Mouse (Mus musculus) lung, adult 10 weeks (tissue): Measurements from ENCODE around the gene Cdca4. TPM values are rescaled to one million over a fixed set of nuclear protein-coding genes. Genes with fewer than 3 reads are reported as not detected.

Experiments
- polyA plus RNA-seq: library from polyadenylated mRNA; stranded (reverse); fragments of 350-450 nt; fragmentation: Illumina TruSeq; extraction: RNeasy Lipid Tissue Mini Kit (QIAGEN cat#74804); gene quantifications from one replicate; pipeline ENCODE4 v1.2.3, GENCODE M21; 2014; ENCODE audit warnings: low read depth, low replicate concordance; ENCODE audit not compliant: insufficient read depth

The Cdca4 gene
- polyA plus RNA-seq: 13.5 TPM

GRCm38 (mm10) chr12:112829244-112829864, at the start of gene Cdca4:
Cdca4 (minus strand) TSS chr12:112829423.

GRCm38 (mm10) chr12:112868178-112869087, 39.2 kb upstream of the Cdca4 start, which contains the start of gene Gpr132:
Gpr132 (minus strand) TSS chr12:112868228.

GRCm38 (mm10) chr12:112808587-112809364, 20.4 kb downstream of the Cdca4 start, which contains the start of gene Clba1:
Clba1 (plus strand) TSS chr12:112808937.

DNA sequence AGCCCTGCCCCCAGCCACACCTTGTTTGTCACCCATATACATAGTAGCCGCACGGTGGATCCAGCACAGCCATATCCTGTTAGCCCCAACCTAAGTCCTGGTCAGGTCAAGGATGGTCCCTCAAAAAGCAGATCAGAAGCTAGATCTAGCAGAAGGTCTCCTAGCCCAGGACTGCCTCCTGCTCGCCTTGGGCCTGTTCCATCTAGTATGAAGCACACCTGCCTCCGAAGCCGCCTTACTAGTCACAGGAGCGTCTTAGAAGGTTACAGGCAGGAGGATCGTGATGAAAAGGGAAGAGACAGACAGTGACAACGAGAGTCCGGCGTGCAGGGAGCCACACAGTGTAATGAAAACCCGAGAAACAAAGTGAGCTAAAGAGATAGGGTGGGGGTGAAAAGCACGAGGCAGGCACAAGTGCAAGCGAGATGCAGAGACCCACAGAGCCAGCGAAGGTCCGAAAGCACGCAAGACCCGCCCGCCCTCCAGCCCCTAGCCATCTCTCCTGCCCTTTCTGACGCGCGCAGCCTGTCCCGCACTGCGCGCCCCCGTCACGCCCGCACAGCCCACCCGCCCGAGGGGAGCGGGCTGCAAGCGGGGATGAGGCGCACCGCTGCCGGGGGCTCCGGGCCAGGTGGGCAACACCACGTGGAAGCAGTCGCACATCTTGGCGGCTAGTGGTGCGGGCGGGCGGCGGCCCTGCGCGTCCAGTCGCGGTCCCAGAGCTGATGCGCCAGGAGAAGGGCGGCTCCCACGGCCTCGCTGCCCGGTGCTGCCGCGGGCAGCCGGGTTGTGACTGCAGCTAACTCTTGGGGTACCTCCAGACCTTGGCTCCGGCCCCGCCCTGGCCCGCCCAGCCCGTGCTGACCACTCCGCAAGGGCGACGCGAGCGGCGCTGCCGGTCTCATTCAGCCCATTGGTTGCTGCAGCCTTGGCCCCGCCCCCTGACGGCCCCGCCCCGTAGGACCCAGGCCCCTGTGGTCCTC, 27.1 kb downstream of the Cdca4 start, which contains the start of gene Ahnak2:
Gene Ahnak2, minus strand, starts transcription at position 794 of the 983 bp plus-strand sequence.

Other genes with a start within 250 kb of the Cdca4 start
- 13.3 TPM for gene Inf2, start 240.6 kb downstream of the Cdca4 start, polyA plus RNA-seq
- gene Adssl1, start 209.4 kb downstream of the Cdca4 start, polyA plus RNA-seq: 17.3 TPM
- gene Siva1, start 184.7 kb downstream of the Cdca4 start, polyA plus RNA-seq: 64.2 TPM
- gene Akt1, start 154.5 kb downstream of the Cdca4 start, polyA plus RNA-seq: 81.3 TPM
- 11.6 TPM for gene Zbtb42, start 150.6 kb downstream of the Cdca4 start, polyA plus RNA-seq
- 15.9 TPM for gene Cep170b, start 109.0 kb downstream of the Cdca4 start, polyA plus RNA-seq
- 32.1 TPM for gene Pld4, start 68.8 kb downstream of the Cdca4 start, polyA plus RNA-seq
- gene Ahnak2, start 26.8 kb downstream of the Cdca4 start, polyA plus RNA-seq: 4.5 TPM
- 9.5 TPM for gene Clba1, start 20.5 kb downstream of the Cdca4 start, polyA plus RNA-seq
- 4.4 TPM for gene Gpr132, start 38.8 kb upstream of the Cdca4 start, polyA plus RNA-seq
- 7.1 TPM for gene Jag2, start 100.4 kb upstream of the Cdca4 start, polyA plus RNA-seq
- 42.2 TPM for gene Nudt14, start 112.7 kb upstream of the Cdca4 start, polyA plus RNA-seq
- gene Btbd6, start 147.1 kb upstream of the Cdca4 start, polyA plus RNA-seq: 12.4 TPM
- 17.6 TPM for gene Brf1, start 171.3 kb upstream of the Cdca4 start, polyA plus RNA-seq
- 15.8 TPM for gene Pacs2, start 185.1 kb upstream of the Cdca4 start, polyA plus RNA-seq
- gene Tex22, start 245.1 kb upstream of the Cdca4 start, polyA plus RNA-seq: not detected